Mouse (Mus musculus) megakaryocyte, embryonic 14.5 days (primary cell): ENCODE measurements around the gene Fgr.

ENCODE experiments used
- FLI1 ChIP-seq: IDR thresholded peaks from 2 replicates; pipeline ENCODE4 v1.6.1; 2012; ENCODE audit warnings: low read length, inconsistent platforms, mixed read lengths
- GATA1 ChIP-seq: IDR thresholded peaks from 3 replicates; pipeline ENCODE4 v1.6.1; 2012; ENCODE audit warnings: mixed read lengths, low read length, inconsistent platforms, borderline replicate concordance

- TF ChIP-seq GATA1 (no peak), FLI1 (no peak)
Observed at GRCm38 (mm10) chr4:132945261-132946046, 28.4 kb upstream of the Fgr start.
